Mouse (Mus musculus): ENCODE measurements around the gene Baiap3. TPM values are rescaled to one million over a fixed set of nuclear protein-coding genes. Genes with fewer than 3 reads are reported as not detected.

Baiap3 gene
- polyA plus RNA-seq, 1 experiment from 2014 or later: 0.93 TPM

GRCm38 (mm10) chr17:25282133-25282532 lies 26.0 kb upstream of the Baiap3 start:
- Histone ChIP-seq H3K27me3 (ENCODE audit: insufficient read depth, low read length) (no peaks in the 10 kb centered on the region), H3K4me1 (ENCODE audit: insufficient read depth) (no peaks in the 10 kb centered on the region), H3K9me3 (ENCODE audit: low read depth, low read length) (no peaks in the 10 kb centered on the region), H3K4me2 (no peak overlapping the region), H3K36me3 (ENCODE audit: insufficient read depth) (no peaks in the 10 kb centered on the region), H3K9ac (no peak overlapping the region), H3K27ac (ENCODE audit: low read depth) (no peak overlapping the region), H3K4me3 (ENCODE audit: low read depth, low read length) (no peak overlapping the region)
- 33% methylated on average over 11 of the region's 11 CpGs for WGBS
- ATAC-seq (ENCODE audit: insufficient read depth) (no peak), DNase-seq (peak; percentile 51)
- no peak for TF ChIP-seq CTCF (IDR thresholded peaks at IDR 0.05; ENCODE audit: low read depth)

- H3K4me1 ChIP-seq (ENCODE audit: insufficient read depth): no peaks in the 10 kb centered on the region; the same call in 1 of the 2 replicates
- H3K27ac ChIP-seq (ENCODE audit: low read depth): no peak overlapping the region
- H3K36me3 ChIP-seq (ENCODE audit: insufficient read depth): peaks cover 3% of the 10 kb centered on the region; the same call in 1 of the 2 replicates
- no peak overlapping the region for H3K4me2 ChIP-seq
- H3K9ac ChIP-seq: no peak overlapping the region
- no peak for TF ChIP-seq CTCF (IDR thresholded peaks at IDR 0.05; ENCODE audit: low read depth)
- DNase-seq (no peak), ATAC-seq (ENCODE audit: insufficient read depth) (no peak)
- H3K27me3 ChIP-seq (ENCODE audit: insufficient read depth, low read length): no peaks in the 10 kb centered on the region
- WGBS: 94% methylated on average over 3 of the region's 3 CpGs
- no peaks in the 10 kb centered on the region for H3K9me3 ChIP-seq (ENCODE audit: low read depth, low read length)
- no peak overlapping the region for H3K4me3 ChIP-seq (ENCODE audit: low read depth, low read length)
Measured at GRCm38 (mm10) chr17:25275833-25276232, 19.7 kb upstream of the Baiap3 start.

- Histone ChIP-seq H3K4me1 (ENCODE audit: insufficient read depth) (no peaks in the 10 kb centered on the region; the same call in 1 of the 2 replicates), H3K27me3 (ENCODE audit: insufficient read depth, low read length) (no peaks in the 10 kb centered on the region), H3K27ac (ENCODE audit: low read depth) (peak within 1 kb of the TSS; percentile 99), H3K36me3 (ENCODE audit: insufficient read depth) (peaks cover 12% of the 10 kb centered on the region), H3K4me2 (peak within 1 kb of the TSS; percentile 83), H3K9ac (peak within 1 kb of the TSS; percentile 100), H3K4me3 (ENCODE audit: low read depth, low read length) (peak within 1 kb of the TSS; percentile 100), H3K9me3 (ENCODE audit: low read depth, low read length) (no peaks in the 10 kb centered on the region)
- no peak for ATAC-seq (ENCODE audit: insufficient read depth)
- TF ChIP-seq CTCF (IDR thresholded peaks at IDR 0.05; ENCODE audit: low read depth): no peak
- 78% methylated on average over 9 of the region's 9 CpGs for WGBS
- no peak for DNase-seq
Measured at GRCm38 (mm10) chr17:25274571-25275346, 18.6 kb upstream of the Baiap3 start, which contains the start of gene Ube2i. TSS of gene Ube2i (minus strand) at chr17:25274622.

GRCm38 (mm10) chr17:25273706-25274501 lies 17.7 kb upstream of the Baiap3 start:
- TF ChIP-seq CTCF (IDR thresholded peaks at IDR 0.05; ENCODE audit: low read depth): peak; percentile 86
- peak; percentile 97 for DNase-seq

GRCm38 (mm10) chr17:25272951-25273705 lies 17.0 kb upstream of the Baiap3 start:
- Histone ChIP-seq H3K36me3 (ENCODE audit: insufficient read depth) (peaks cover 28% of the 10 kb centered on the region), H3K27me3 (ENCODE audit: insufficient read depth, low read length) (no peaks in the 10 kb centered on the region), H3K4me3 (ENCODE audit: low read depth, low read length) (peak overlapping the region; percentile 100), H3K9me3 (ENCODE audit: low read depth, low read length) (no peaks in the 10 kb centered on the region), H3K4me1 (ENCODE audit: insufficient read depth) (no peaks in the 10 kb centered on the region; the same call in 1 of the 2 replicates), H3K27ac (ENCODE audit: low read depth) (peak overlapping the region; percentile 99), H3K4me2 (peak overlapping the region; percentile 83), H3K9ac (peak overlapping the region; percentile 100)
- DNase-seq (peak; percentile 95), ATAC-seq (ENCODE audit: insufficient read depth) (peak; percentile 91)
- no peak for TF ChIP-seq CTCF (IDR thresholded peaks at IDR 0.05; ENCODE audit: low read depth)
- under 1% methylated on average over 88 of the region's 92 CpGs for WGBS

More at GRCm38 (mm10) chr17:25273706-25274501, 17.7 kb upstream of the Baiap3 start:
- Histone ChIP-seq H3K27me3 (ENCODE audit: insufficient read depth, low read length) (no peaks in the 10 kb centered on the region), H3K4me3 (ENCODE audit: low read depth, low read length) (peak overlapping the region; percentile 100), H3K4me1 (ENCODE audit: insufficient read depth) (no peaks in the 10 kb centered on the region; the same call in 1 of the 2 replicates), H3K36me3 (ENCODE audit: insufficient read depth) (peaks cover 20% of the 10 kb centered on the region), H3K9me3 (ENCODE audit: low read depth, low read length) (no peaks in the 10 kb centered on the region), H3K9ac (peak overlapping the region; percentile 100), H3K27ac (ENCODE audit: low read depth) (peak overlapping the region; percentile 99), H3K4me2 (peak overlapping the region; percentile 83)
- peak; percentile 91 for ATAC-seq (ENCODE audit: insufficient read depth)
- WGBS: under 1% methylated on average over 44 of the region's 45 CpGs

GRCm38 (mm10) chr17:25272326-25272725 lies 16.2 kb upstream of the Baiap3 start:
- Histone ChIP-seq H3K27me3 (ENCODE audit: insufficient read depth, low read length) (no peaks in the 10 kb centered on the region), H3K9ac (peak overlapping the region; percentile 100), H3K4me3 (ENCODE audit: low read depth, low read length) (peak overlapping the region; percentile 100), H3K27ac (ENCODE audit: low read depth) (peak overlapping the region; percentile 99), H3K4me2 (peak overlapping the region; percentile 83), H3K9me3 (ENCODE audit: low read depth, low read length) (no peaks in the 10 kb centered on the region), H3K36me3 (ENCODE audit: insufficient read depth) (peaks cover 36% of the 10 kb centered on the region), H3K4me1 (ENCODE audit: insufficient read depth) (no peaks in the 10 kb centered on the region; the same call in 1 of the 2 replicates)
- WGBS: under 1% methylated on average over 10 of the region's 10 CpGs
- no peak for TF ChIP-seq CTCF (IDR thresholded peaks at IDR 0.05; ENCODE audit: low read depth)
- ATAC-seq (ENCODE audit: insufficient read depth) (no peak), DNase-seq (peak; percentile 52)

Measured in lung, embryonic 14.5 days (tissue).